Mouse (Mus musculus): ENCODE measurements around the gene Arhgap27.

Gene Arhgap27

GRCm38 (mm10) chr11:103350711-103351315 is 12.7 kb downstream of the Arhgap27 start:
- no peak for TF ChIP-seq GATA4 (IDR thresholded peaks at IDR 0.05; ENCODE audit: insufficient replicate concordance, low read length)

- no peak for TF ChIP-seq GATA4 (IDR thresholded peaks at IDR 0.05; ENCODE audit: insufficient replicate concordance, low read length)
Observed at GRCm38 (mm10) chr11:103349699-103350098, 13.8 kb downstream of the Arhgap27 start.

- TF ChIP-seq GATA4 (IDR thresholded peaks at IDR 0.05; ENCODE audit: insufficient replicate concordance, low read length), result no peak
Observed at GRCm38 (mm10) chr11:103346657-103347056, 16.8 kb downstream of the Arhgap27 start.

GRCm38 (mm10) chr11:103346236-103346635 is 17.3 kb downstream of the Arhgap27 start:
- no peak for TF ChIP-seq GATA4 (IDR thresholded peaks at IDR 0.05; ENCODE audit: insufficient replicate concordance, low read length)

GRCm38 (mm10) chr11:103345408-103346091 is 17.9 kb downstream of the Arhgap27 start:
- TF ChIP-seq GATA4 (IDR thresholded peaks at IDR 0.05; ENCODE audit: insufficient replicate concordance, low read length), result no peak

- TF ChIP-seq GATA4 (IDR thresholded peaks at IDR 0.05; ENCODE audit: insufficient replicate concordance, low read length), result no peak
Observed at GRCm38 (mm10) chr11:103344494-103345332, 18.8 kb downstream of the Arhgap27 start.

- TF ChIP-seq GATA4 (IDR thresholded peaks at IDR 0.05; ENCODE audit: insufficient replicate concordance, low read length), result no peak
Observed at GRCm38 (mm10) chr11:103343881-103344280, 19.6 kb downstream of the Arhgap27 start.

- TF ChIP-seq GATA4 (IDR thresholded peaks at IDR 0.05; ENCODE audit: insufficient replicate concordance, low read length), result no peak
Observed at GRCm38 (mm10) chr11:103343063-103343462, 20.4 kb downstream of the Arhgap27 start.

- no peak for TF ChIP-seq GATA4 (IDR thresholded peaks at IDR 0.05; ENCODE audit: insufficient replicate concordance, low read length)
Observed at GRCm38 (mm10) chr11:103340677-103341076, 22.8 kb downstream of the Arhgap27 start.

- TF ChIP-seq GATA4 (IDR thresholded peaks at IDR 0.05; ENCODE audit: insufficient replicate concordance, low read length), result no peak
Observed at GRCm38 (mm10) chr11:103340130-103340529, 23.4 kb downstream of the Arhgap27 start.

- TF ChIP-seq GATA4 (IDR thresholded peaks at IDR 0.05; ENCODE audit: insufficient replicate concordance, low read length), result no peak
Observed at GRCm38 (mm10) chr11:103339414-103340119, 23.9 kb downstream of the Arhgap27 start.

GRCm38 (mm10) chr11:103338671-103339070 is 24.8 kb downstream of the Arhgap27 start:
- no peak for TF ChIP-seq GATA4 (IDR thresholded peaks at IDR 0.05; ENCODE audit: insufficient replicate concordance, low read length)

GRCm38 (mm10) chr11:103338119-103338518 is 25.4 kb downstream of the Arhgap27 start:
- no peak for TF ChIP-seq GATA4 (IDR thresholded peaks at IDR 0.05; ENCODE audit: insufficient replicate concordance, low read length)

- TF ChIP-seq GATA4 (IDR thresholded peaks at IDR 0.05; ENCODE audit: insufficient replicate concordance, low read length), result no peak
Observed at GRCm38 (mm10) chr11:103337180-103337579, 26.3 kb downstream of the Arhgap27 start.

GRCm38 (mm10) chr11:103335561-103335960 is 27.9 kb downstream of the Arhgap27 start:
- no peak for TF ChIP-seq GATA4 (IDR thresholded peaks at IDR 0.05; ENCODE audit: insufficient replicate concordance, low read length)
